Mouse (Mus musculus): ENCODE data around the gene Kcna4. TPM values are rescaled to one million over a fixed set of nuclear protein-coding genes. Genes with fewer than 3 reads are reported as not detected.

The Kcna4 gene
- polyA plus RNA-seq (2014; fragmentation: Nextera tagmentation; extraction: Ambion mirVana), result 1.8 and 2.2 TPM in 2 replicates

DNA sequence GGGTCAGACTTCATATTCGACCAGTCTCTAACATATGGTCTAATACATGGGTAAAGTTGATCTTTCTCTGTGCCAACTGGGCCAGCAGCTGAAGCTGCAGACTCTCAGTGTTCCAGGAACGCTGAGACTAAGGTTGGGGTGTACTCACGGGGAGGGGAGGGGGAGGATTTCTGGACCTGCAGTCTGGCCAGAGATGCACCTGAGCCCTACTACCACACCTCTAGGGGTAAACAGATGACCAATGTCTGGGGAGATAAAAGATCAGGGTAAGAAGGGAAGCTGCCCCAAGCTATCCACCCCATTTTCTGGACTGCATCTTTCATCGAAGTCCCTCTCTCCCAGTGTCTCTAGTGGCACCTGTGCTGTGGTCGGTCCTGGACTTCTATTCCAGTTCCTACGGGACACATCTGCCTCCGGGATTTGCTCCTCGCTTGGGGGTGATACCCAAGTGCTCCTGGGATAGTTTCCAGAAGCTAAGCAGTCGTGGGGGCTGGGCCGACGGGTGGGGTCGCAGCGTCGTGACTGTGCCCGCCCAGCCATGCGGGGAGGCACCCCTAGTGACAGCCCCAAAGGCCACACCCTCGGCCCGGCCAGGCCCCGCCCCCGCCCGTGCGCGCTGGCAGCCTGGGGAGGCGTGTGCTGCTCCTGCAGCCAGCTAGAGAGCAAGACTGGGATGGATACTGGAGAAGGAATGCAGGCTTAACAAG is at the start of gene Kcna4:
Kcna4 (plus strand) TSS at position 650 of the 707 bp plus-strand sequence.
- ATAC-seq (replicated peaks; ENCODE audit: insufficient number of reproducible peaks, low FRiP score, low TSS enrichment), result peak; percentile 81
- 6% methylated on average over 24 of the region's 24 CpGs for WGBS (ENCODE audit: insufficient replicate concordance)
- Histone ChIP-seq H3K36me3 (ENCODE audit: control insufficient read depth, insufficient read depth, low read length) (no peaks in the 10 kb centered on the region), H3K4me1 (ENCODE audit: control insufficient read depth, insufficient read depth, low read length) (no peaks in the 10 kb centered on the region), H3K27ac (ENCODE audit: low read depth, low read length) (no peak within 1 kb of the TSS), H3K9ac (ENCODE audit: low read depth, low read length) (peak within 1 kb of the TSS; percentile 58), H3K9me3 (replicated peaks; ENCODE audit: control insufficient read depth, low read length) (no peaks in the 10 kb centered on the region), H3K27me3 (ENCODE audit: control insufficient read depth, insufficient read depth, low read length) (no peaks in the 10 kb centered on the region), H3K4me2 (peak within 1 kb of the TSS; percentile 76), H3K4me3 (ENCODE audit: low read depth, low read length) (peak within 1 kb of the TSS; percentile 49)

DNA sequence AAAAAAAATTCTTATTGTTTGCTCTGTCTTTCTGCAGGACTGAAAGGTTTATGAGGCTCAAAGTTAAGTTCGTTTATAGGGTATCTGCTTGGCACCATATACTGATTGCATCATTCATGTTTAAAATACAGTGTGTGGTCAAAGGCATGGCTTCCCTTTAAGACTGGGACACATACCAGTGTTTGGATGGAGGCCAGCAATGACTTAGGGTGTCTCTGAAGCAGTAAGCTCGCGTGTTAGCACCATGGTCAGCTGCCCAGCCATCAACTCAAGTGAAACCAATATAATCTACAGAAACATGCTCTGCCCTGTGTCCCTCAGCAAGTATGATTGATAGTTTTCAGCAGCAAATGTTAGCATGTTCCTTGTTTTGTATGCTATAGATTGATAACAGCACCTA is 32.3 kb upstream of the Kcna4 start:
- no peaks in the 10 kb centered on the region for H3K4me1 ChIP-seq (ENCODE audit: control insufficient read depth, insufficient read depth, low read length)
- WGBS (ENCODE audit: insufficient replicate concordance), result 66% methylated on average over 3 of the region's 3 CpGs
- H3K27me3 ChIP-seq (ENCODE audit: control insufficient read depth, insufficient read depth, low read length), result no peaks in the 10 kb centered on the region
- no peak overlapping the region for H3K4me3 ChIP-seq (ENCODE audit: low read depth, low read length)
- no peaks in the 10 kb centered on the region for H3K9me3 ChIP-seq (replicated peaks; ENCODE audit: control insufficient read depth, low read length)
- ATAC-seq (replicated peaks; ENCODE audit: insufficient number of reproducible peaks, low FRiP score, low TSS enrichment), result no peak
- H3K9ac ChIP-seq (ENCODE audit: low read depth, low read length), result no peak overlapping the region
- H3K4me2 ChIP-seq, result no peak overlapping the region
- no peaks in the 10 kb centered on the region for H3K36me3 ChIP-seq (ENCODE audit: control insufficient read depth, insufficient read depth, low read length)
- H3K27ac ChIP-seq (ENCODE audit: low read depth, low read length), result no peak overlapping the region

DNA sequence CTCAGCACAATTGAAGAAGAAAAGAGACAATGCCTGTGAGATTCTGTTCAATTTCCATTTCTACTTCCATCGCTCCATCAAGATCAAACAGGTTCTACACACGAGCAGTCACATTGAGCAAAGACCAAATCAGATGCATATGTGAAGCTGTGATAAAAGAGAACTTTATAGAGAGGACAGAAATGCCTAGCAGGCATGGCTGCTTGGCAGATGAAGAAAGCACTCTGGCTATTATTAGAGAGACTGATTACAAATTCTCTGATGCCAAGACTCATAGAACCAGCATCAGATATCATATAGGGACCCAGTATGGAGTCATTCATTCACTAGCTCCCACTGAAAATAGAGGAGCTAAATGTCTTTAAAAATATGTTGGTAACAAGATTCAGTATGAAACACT is 24.2 kb upstream of the Kcna4 start:
- H3K4me2 ChIP-seq, result no peak overlapping the region
- H3K4me3 ChIP-seq (ENCODE audit: low read depth, low read length), result no peak overlapping the region
- H3K27ac ChIP-seq (ENCODE audit: low read depth, low read length), result no peak overlapping the region
- H3K4me1 ChIP-seq (ENCODE audit: control insufficient read depth, insufficient read depth, low read length), result no peaks in the 10 kb centered on the region
- 65% methylated on average over 2 of the region's 2 CpGs for WGBS (ENCODE audit: insufficient replicate concordance)
- H3K36me3 ChIP-seq (ENCODE audit: control insufficient read depth, insufficient read depth, low read length), result no peaks in the 10 kb centered on the region
- H3K9me3 ChIP-seq (replicated peaks; ENCODE audit: control insufficient read depth, low read length), result no peaks in the 10 kb centered on the region
- ATAC-seq (replicated peaks; ENCODE audit: insufficient number of reproducible peaks, low FRiP score, low TSS enrichment), result no peak
- H3K9ac ChIP-seq (ENCODE audit: low read depth, low read length), result no peak overlapping the region
- no peaks in the 10 kb centered on the region for H3K27me3 ChIP-seq (ENCODE audit: control insufficient read depth, insufficient read depth, low read length)

DNA sequence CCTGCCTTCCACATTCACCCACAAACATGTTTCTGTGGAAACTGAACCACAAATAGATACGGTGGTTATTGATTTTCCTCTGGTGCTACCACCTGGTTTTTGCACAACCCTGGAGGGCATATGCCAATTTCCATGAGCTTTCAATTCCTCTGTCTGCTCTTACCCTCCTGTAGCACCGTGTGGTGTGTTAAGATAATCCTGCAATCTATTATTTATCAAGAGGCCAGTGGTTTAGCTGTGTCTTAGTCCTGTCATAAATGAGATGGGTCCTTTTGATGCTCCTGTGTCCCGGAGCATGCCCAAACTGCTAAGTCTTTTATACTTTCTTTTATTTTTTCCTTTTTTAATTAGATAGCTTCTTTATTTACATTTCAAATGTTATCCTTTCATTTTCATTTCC is 20.4 kb upstream of the Kcna4 start:
- H3K4me2 ChIP-seq, result no peak overlapping the region
- no peak overlapping the region for H3K4me3 ChIP-seq (ENCODE audit: low read depth, low read length)
- no peak for ATAC-seq (replicated peaks; ENCODE audit: insufficient number of reproducible peaks, low FRiP score, low TSS enrichment)
- no peaks in the 10 kb centered on the region for H3K36me3 ChIP-seq (ENCODE audit: control insufficient read depth, insufficient read depth, low read length)
- no peak overlapping the region for H3K27ac ChIP-seq (ENCODE audit: low read depth, low read length)
- H3K9me3 ChIP-seq (replicated peaks; ENCODE audit: control insufficient read depth, low read length), result no peaks in the 10 kb centered on the region
- H3K27me3 ChIP-seq (ENCODE audit: control insufficient read depth, insufficient read depth, low read length), result no peaks in the 10 kb centered on the region
- H3K4me1 ChIP-seq (ENCODE audit: control insufficient read depth, insufficient read depth, low read length), result no peaks in the 10 kb centered on the region
- WGBS (ENCODE audit: insufficient replicate concordance), result 75% methylated on average over 3 of the region's 3 CpGs
- no peak overlapping the region for H3K9ac ChIP-seq (ENCODE audit: low read depth, low read length)

DNA sequence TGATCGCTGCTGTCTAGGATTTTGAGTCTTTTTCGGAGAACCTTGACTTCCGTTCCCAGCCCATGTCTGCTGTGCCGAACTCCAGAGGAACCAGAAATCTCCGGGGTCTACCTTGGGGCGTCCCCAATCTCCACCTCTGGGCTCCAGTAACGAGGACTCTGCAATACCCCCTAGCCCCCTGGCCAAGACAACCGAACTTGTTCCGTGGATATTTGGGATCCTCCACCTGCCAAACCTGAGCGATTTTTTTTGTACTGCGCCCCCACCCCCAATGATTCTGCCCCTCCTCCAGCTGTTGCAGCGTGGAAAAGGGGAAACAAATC is 219 bp downstream of the Kcna4 start:
- H3K4me2 ChIP-seq, result peak overlapping the region; percentile 76
- H3K27ac ChIP-seq (ENCODE audit: low read depth, low read length), result no peak overlapping the region
- peak overlapping the region; percentile 49 for H3K4me3 ChIP-seq (ENCODE audit: low read depth, low read length)
- H3K27me3 ChIP-seq (ENCODE audit: control insufficient read depth, insufficient read depth, low read length), result no peaks in the 10 kb centered on the region
- WGBS (ENCODE audit: insufficient replicate concordance), result under 1% methylated on average over 12 of the region's 12 CpGs
- H3K9ac ChIP-seq (ENCODE audit: low read depth, low read length), result peak overlapping the region; percentile 58
- H3K9me3 ChIP-seq (replicated peaks; ENCODE audit: control insufficient read depth, low read length), result no peaks in the 10 kb centered on the region
- H3K36me3 ChIP-seq (ENCODE audit: control insufficient read depth, insufficient read depth, low read length), result no peaks in the 10 kb centered on the region
- no peak for ATAC-seq (replicated peaks; ENCODE audit: insufficient number of reproducible peaks, low FRiP score, low TSS enrichment)
- no peaks in the 10 kb centered on the region for H3K4me1 ChIP-seq (ENCODE audit: control insufficient read depth, insufficient read depth, low read length)

DNA sequence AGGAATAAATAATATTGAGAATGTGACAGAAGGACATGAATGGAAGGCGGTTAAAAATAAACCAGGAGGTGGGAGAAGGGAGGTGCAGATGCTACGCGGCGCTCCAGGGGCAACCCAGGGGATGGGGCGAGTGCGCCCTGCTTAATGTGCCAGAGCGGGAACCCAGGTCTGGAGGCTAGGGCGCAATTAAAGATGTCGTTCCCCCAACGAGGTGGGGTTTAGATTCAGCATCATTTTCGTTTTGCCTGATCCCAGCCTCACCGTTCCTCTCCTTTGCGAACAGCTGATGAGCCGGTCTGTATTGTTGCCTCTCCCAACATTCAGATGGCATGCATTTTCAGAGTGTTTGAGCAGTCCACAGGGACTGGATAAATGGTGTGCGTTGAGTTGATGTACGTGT is 703 bp downstream of the Kcna4 start:
- peak overlapping the region; percentile 58 for H3K9ac ChIP-seq (ENCODE audit: low read depth, low read length)
- peak overlapping the region; percentile 49 for H3K4me3 ChIP-seq (ENCODE audit: low read depth, low read length)
- H3K27me3 ChIP-seq (ENCODE audit: control insufficient read depth, insufficient read depth, low read length), result no peaks in the 10 kb centered on the region
- no peaks in the 10 kb centered on the region for H3K9me3 ChIP-seq (replicated peaks; ENCODE audit: control insufficient read depth, low read length)
- no peaks in the 10 kb centered on the region for H3K36me3 ChIP-seq (ENCODE audit: control insufficient read depth, insufficient read depth, low read length)
- peak overlapping the region; percentile 76 for H3K4me2 ChIP-seq
- WGBS (ENCODE audit: insufficient replicate concordance), result 5% methylated on average over 16 of the region's 16 CpGs
- H3K4me1 ChIP-seq (ENCODE audit: control insufficient read depth, insufficient read depth, low read length), result no peaks in the 10 kb centered on the region
- ATAC-seq (replicated peaks; ENCODE audit: insufficient number of reproducible peaks, low FRiP score, low TSS enrichment), result no peak
- no peak overlapping the region for H3K27ac ChIP-seq (ENCODE audit: low read depth, low read length)

DNA sequence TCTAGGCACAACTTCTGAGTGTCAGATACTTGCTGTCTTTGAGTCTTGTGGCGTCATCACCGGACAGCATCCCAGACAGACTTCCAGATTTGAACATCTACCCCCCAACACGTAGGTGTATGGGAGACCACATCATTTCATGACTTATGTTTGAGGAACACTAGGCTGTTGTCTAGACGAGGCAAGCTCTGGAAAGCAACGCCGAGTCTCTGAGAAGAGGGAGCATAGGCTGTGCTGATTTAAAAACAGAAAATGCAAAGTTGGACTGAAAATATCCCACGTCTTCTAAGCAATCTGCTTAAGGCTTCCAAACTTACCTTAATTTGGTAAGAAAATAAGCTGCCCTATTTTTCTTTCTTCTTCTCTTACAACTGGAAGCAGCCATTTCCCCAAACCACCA is 4.1 kb downstream of the Kcna4 start:
- WGBS (ENCODE audit: insufficient replicate concordance), result 86% methylated on average over 7 of the region's 7 CpGs
- no peak overlapping the region for H3K4me3 ChIP-seq (ENCODE audit: low read depth, low read length)
- H3K9me3 ChIP-seq (replicated peaks; ENCODE audit: control insufficient read depth, low read length), result no peaks in the 10 kb centered on the region
- H3K36me3 ChIP-seq (ENCODE audit: control insufficient read depth, insufficient read depth, low read length), result no peaks in the 10 kb centered on the region
- H3K4me1 ChIP-seq (ENCODE audit: control insufficient read depth, insufficient read depth, low read length), result no peaks in the 10 kb centered on the region
- no peak overlapping the region for H3K9ac ChIP-seq (ENCODE audit: low read depth, low read length)
- H3K27me3 ChIP-seq (ENCODE audit: control insufficient read depth, insufficient read depth, low read length), result no peaks in the 10 kb centered on the region
- ATAC-seq (replicated peaks; ENCODE audit: insufficient number of reproducible peaks, low FRiP score, low TSS enrichment), result no peak
- no peak overlapping the region for H3K27ac ChIP-seq (ENCODE audit: low read depth, low read length)
- no peak overlapping the region for H3K4me2 ChIP-seq

DNA sequence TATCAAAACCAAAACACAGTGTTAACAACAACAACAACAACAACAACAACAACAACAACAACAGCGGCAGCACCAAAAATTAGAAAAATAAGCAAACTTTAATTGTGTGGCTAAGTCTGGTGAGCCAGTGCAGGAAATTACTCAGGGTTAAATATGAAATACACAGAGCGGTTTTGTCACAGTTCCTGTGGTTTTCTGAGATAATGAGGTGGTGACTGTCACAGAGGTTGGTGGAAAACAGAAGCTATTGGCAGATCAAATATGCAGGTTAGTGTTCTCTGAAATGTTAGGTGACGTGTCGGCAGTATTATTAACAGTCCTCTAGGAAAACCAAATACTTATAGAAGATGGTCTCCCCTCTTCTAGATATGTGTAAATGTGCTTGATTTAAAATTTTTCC is 11.4 kb downstream of the Kcna4 start:
- Histone ChIP-seq H3K27ac (ENCODE audit: low read depth, low read length) (no peak overlapping the region), H3K36me3 (ENCODE audit: control insufficient read depth, insufficient read depth, low read length) (no peaks in the 10 kb centered on the region), H3K27me3 (ENCODE audit: control insufficient read depth, insufficient read depth, low read length) (no peaks in the 10 kb centered on the region), H3K9me3 (replicated peaks; ENCODE audit: control insufficient read depth, low read length) (no peaks in the 10 kb centered on the region), H3K9ac (ENCODE audit: low read depth, low read length) (no peak overlapping the region), H3K4me3 (ENCODE audit: low read depth, low read length) (no peak overlapping the region), H3K4me2 (no peak overlapping the region), H3K4me1 (ENCODE audit: control insufficient read depth, insufficient read depth, low read length) (0 out of 2 replicates have a peak, but pooled peaks cover 4% of the 10 kb centered on the region)
- no peak for ATAC-seq (replicated peaks; ENCODE audit: insufficient number of reproducible peaks, low FRiP score, low TSS enrichment)
- 85% methylated on average over 4 of the region's 4 CpGs for WGBS (ENCODE audit: insufficient replicate concordance)

DNA sequence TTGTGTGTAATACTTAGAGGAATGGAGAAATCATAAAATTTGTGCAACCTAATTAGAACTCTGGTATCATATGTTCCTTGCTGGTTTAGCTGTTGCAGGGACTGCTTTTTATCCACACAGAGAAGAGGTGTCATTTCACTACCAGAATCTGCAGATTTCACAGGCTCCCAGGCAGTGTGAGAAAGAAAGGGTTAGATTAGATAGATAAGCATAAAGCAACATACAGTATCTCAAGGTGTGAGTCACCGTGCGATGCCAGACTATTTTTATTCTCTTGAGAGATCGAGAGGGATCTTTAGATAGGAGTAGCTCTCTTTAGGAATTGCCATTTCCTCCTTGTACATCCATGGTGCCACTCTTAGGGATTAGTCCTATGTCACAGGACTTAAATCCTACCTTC is 14.3 kb downstream of the Kcna4 start:
- H3K4me3 ChIP-seq (ENCODE audit: low read depth, low read length), result no peak overlapping the region
- no peak for ATAC-seq (replicated peaks; ENCODE audit: insufficient number of reproducible peaks, low FRiP score, low TSS enrichment)
- 33% methylated on average over 3 of the region's 3 CpGs for WGBS (ENCODE audit: insufficient replicate concordance)

More for the DNA sequence above, 14.3 kb downstream of the Kcna4 start:
- Histone ChIP-seq H3K27ac (ENCODE audit: low read depth, low read length) (no peak overlapping the region), H3K9me3 (replicated peaks; ENCODE audit: control insufficient read depth, low read length) (no peaks in the 10 kb centered on the region), H3K27me3 (ENCODE audit: control insufficient read depth, insufficient read depth, low read length) (no peaks in the 10 kb centered on the region), H3K36me3 (ENCODE audit: control insufficient read depth, insufficient read depth, low read length) (no peaks in the 10 kb centered on the region), H3K4me1 (ENCODE audit: control insufficient read depth, insufficient read depth, low read length) (0 out of 2 replicates have a peak, but pooled peaks cover 4% of the 10 kb centered on the region), H3K9ac (ENCODE audit: low read depth, low read length) (no peak overlapping the region), H3K4me2 (no peak overlapping the region)
